Mouse (Mus musculus) mature B cell (primary cell): ENCODE data around the gene Tiprl.

ENCODE experiments used
- in situ Hi-C: fragments of 300-500 bp; cut with MboI; formaldehyde crosslinking; loops from 2 replicates; pipeline ENCODE4 v1.14.3; 2019

The Tiprl gene

GRCm38 (mm10) chr1:165201445-165202012 lies 35.3 kb downstream of the Tiprl start:
- in situ Hi-C loops = no loop called here

- in situ Hi-C loops = no loop called here
These were observed 36.0 kb downstream of the Tiprl start for GRCm38 (mm10) chr1:165200748-165201147.

- in situ Hi-C loops = no loop called here
These were observed 37.2 kb downstream of the Tiprl start for GRCm38 (mm10) chr1:165199639-165200038.

GRCm38 (mm10) chr1:165198951-165199350 lies 37.8 kb downstream of the Tiprl start:
- in situ Hi-C loops = no loop called here

- in situ Hi-C loops = no loop called here
These were observed 38.9 kb downstream of the Tiprl start for GRCm38 (mm10) chr1:165197875-165198274.

- in situ Hi-C loops = no loop called here
These were observed 41.3 kb downstream of the Tiprl start for GRCm38 (mm10) chr1:165195396-165195960.

- in situ Hi-C loops = no loop called here
These were observed 42.2 kb downstream of the Tiprl start for GRCm38 (mm10) chr1:165194662-165195013.

GRCm38 (mm10) chr1:165193880-165194661 lies 42.7 kb downstream of the Tiprl start, which contains the start of gene Sft2d2:
Gene Sft2d2 (minus strand): TSS chr1:165194438.
- in situ Hi-C loops = no loop called here

- in situ Hi-C loops = no loop called here
These were observed 43.4 kb downstream of the Tiprl start for GRCm38 (mm10) chr1:165193426-165193825.

- in situ Hi-C loops = no loop called here
These were observed 44.0 kb downstream of the Tiprl start for GRCm38 (mm10) chr1:165192714-165193264.

- in situ Hi-C loops = no loop called here
These were observed 44.7 kb downstream of the Tiprl start for GRCm38 (mm10) chr1:165192102-165192501.

- in situ Hi-C loops = no loop called here
These were observed 45.2 kb downstream of the Tiprl start for GRCm38 (mm10) chr1:165191611-165192010.

- in situ Hi-C loops = no loop called here
These were observed 46.1 kb downstream of the Tiprl start for GRCm38 (mm10) chr1:165190571-165191273.

GRCm38 (mm10) chr1:165190068-165190467 lies 46.7 kb downstream of the Tiprl start:
- in situ Hi-C loops = no loop called here

- in situ Hi-C loops = no loop called here
These were observed 47.8 kb downstream of the Tiprl start for GRCm38 (mm10) chr1:165188806-165189580.

GRCm38 (mm10) chr1:165187357-165187756 lies 49.4 kb downstream of the Tiprl start:
- in situ Hi-C loops = no loop called here

- in situ Hi-C loops = no loop called here
These were observed 50.3 kb downstream of the Tiprl start for GRCm38 (mm10) chr1:165186491-165186890.

- in situ Hi-C loops = no loop called here
These were observed 51.7 kb downstream of the Tiprl start for GRCm38 (mm10) chr1:165185116-165185515.

GRCm38 (mm10) chr1:165184178-165184577 lies 52.6 kb downstream of the Tiprl start:
- in situ Hi-C loops = no loop called here

- in situ Hi-C loops = no loop called here
These were observed 53.4 kb downstream of the Tiprl start for GRCm38 (mm10) chr1:165183400-165183799.

GRCm38 (mm10) chr1:165179321-165179720 lies 57.5 kb downstream of the Tiprl start:
- in situ Hi-C loops = no loop called here
